Mouse (Mus musculus) forebrain, embryonic 15.5 days (tissue): ENCODE data around the gene Defb45. TPM values are rescaled to one million over a fixed set of nuclear protein-coding genes. Genes with fewer than 3 reads are reported as not detected.
A peak's percentile ranks its signal among the peaks of the same experiment; 100 is the strongest.

Experiments used
- ATAC-seq: fragments of 200-750 bp; cut with Nextera tagmentation; replicated peaks from 2 replicates; pipeline ENCODE4 v1.8.0; 2017; ENCODE audit warnings: mild to moderate bottlenecking, moderate TSS enrichment, moderate library complexity
- H3K27ac ChIP-seq: fragments of 300-500 bp; sonication (generic); replicated peaks from 2 replicates; pipeline ENCODE4 v1.5.1; 2015; ENCODE audit warnings: mild to moderate bottlenecking, inconsistent platforms
- H3K27me3 ChIP-seq: fragments of 300-500 bp; sonication (generic); 2 replicates; pipeline ENCODE4 v1.6.1; 2015; ENCODE audit warnings: inconsistent platforms
- H3K36me3 ChIP-seq: fragments of 300-500 bp; sonication (generic); 2 replicates; pipeline ENCODE4 v1.6.1; 2015; ENCODE audit warnings: mild to moderate bottlenecking, inconsistent platforms
- H3K4me1 ChIP-seq: fragments of 300-500 bp; sonication (generic); 2 replicates; pipeline ENCODE4 v1.6.1; 2015; ENCODE audit warnings: inconsistent platforms
- H3K4me2 ChIP-seq: fragments of 300-500 bp; sonication (generic); replicated peaks from 2 replicates; pipeline ENCODE4 v1.6.1; 2015; ENCODE audit warnings: mild to moderate bottlenecking, inconsistent platforms
- H3K4me3 ChIP-seq: fragments of 300-500 bp; sonication (generic); 2 replicates; pipeline ENCODE4 v1.5.1; 2015; ENCODE audit warnings: mild to moderate bottlenecking, inconsistent platforms
- H3K9ac ChIP-seq: fragments of 300-500 bp; sonication (generic); replicated peaks from 2 replicates; pipeline ENCODE4 v1.6.1; 2015; ENCODE audit warnings: mild to moderate bottlenecking, inconsistent platforms
- H3K9me3 ChIP-seq: fragments of 300-500 bp; sonication (generic); 2 replicates; pipeline ENCODE4 v1.6.1; 2016; ENCODE audit warnings: inconsistent platforms
- WGBS: fragments of 180-500 bp; shearing (Covaris S2); methylation state at CpG from one replicate; pipeline ENCODE4 v1.1.7; 2015; ENCODE audit warnings: mixed read lengths; 5-methylcytosine and 5-hydroxymethylcytosine counted together
- polyA plus RNA-seq: library from polyadenylated mRNA; unstranded; fragments of >200 nt; fragmentation: Nextera tagmentation; extraction: Ambion mirVana; gene quantifications from 2 replicates; pipeline ENCODE4 v1.2.1, GENCODE M21; 2015

Defb45 gene
- polyA plus RNA-seq = not detected in 2 replicates

- H3K27me3 ChIP-seq = no peaks in the 10 kb centered on the region
- 66% methylated on average over 7 of the region's 7 CpGs for WGBS
- H3K27ac ChIP-seq = no peak within 1 kb of the TSS
- ATAC-seq = no peak
- no peak within 1 kb of the TSS for H3K4me3 ChIP-seq
- no peak within 1 kb of the TSS for H3K9ac ChIP-seq
- H3K4me2 ChIP-seq = no peak within 1 kb of the TSS
- no peaks in the 10 kb centered on the region for H3K4me1 ChIP-seq
- no peaks in the 10 kb centered on the region for H3K9me3 ChIP-seq
- H3K36me3 ChIP-seq = no peaks in the 10 kb centered on the region
Measured at GRCm38 (mm10) chr2:152599299-152599698, at the start of gene Defb45. TSS of gene Defb45 (minus strand) at chr2:152599399.

DNA sequence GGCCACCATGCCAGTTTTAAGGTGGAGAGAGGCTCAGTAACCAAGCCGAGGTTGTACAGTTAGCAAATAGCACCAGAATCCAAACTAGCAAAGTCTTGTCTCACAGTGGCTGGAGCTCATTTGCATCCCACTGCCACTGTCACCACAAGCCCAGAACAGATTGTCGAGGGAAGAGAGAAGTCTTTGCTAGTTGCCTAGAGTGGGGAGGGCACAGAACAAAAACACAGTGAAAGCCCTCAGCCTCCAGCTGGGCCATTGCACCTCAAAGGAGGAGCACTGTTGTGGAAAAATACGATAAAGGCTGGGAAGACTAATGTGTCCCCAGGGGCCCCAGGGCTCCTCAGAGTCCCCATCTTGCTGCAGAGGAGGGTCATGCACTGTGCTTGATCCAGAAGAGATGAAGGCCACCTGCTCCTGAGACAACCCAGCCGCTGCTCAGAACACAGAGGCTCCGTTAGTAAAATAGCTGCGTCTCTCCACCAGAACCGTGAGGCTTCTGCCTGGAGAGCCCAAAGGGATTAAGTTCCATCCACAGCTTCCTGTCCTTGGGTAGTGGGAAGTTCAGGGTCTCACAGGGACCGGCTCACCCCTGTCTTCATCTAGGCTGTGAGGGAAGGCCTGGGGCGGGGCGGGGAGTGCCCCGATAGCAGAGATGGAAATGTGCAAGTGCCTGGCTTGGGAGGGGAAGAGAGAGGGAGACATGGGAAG is 40.4 kb upstream of the Defb45 start:
- Histone ChIP-seq H3K36me3 (no peaks in the 10 kb centered on the region), H3K4me1 (peaks cover 4% of the 10 kb centered on the region; the same call in 1 of the 2 replicates), H3K27ac (no peak overlapping the region), H3K9ac (no peak overlapping the region), H3K27me3 (no peaks in the 10 kb centered on the region), H3K4me2 (no peak overlapping the region), H3K9me3 (no peaks in the 10 kb centered on the region), H3K4me3 (no peak overlapping the region)
- no peak for ATAC-seq
- WGBS = 18% methylated on average over 11 of the region's 11 CpGs

- 65% methylated on average over 6 of the region's 6 CpGs for WGBS
Measured at GRCm38 (mm10) chr2:152638865-152639264, 39.7 kb upstream of the Defb45 start.

DNA sequence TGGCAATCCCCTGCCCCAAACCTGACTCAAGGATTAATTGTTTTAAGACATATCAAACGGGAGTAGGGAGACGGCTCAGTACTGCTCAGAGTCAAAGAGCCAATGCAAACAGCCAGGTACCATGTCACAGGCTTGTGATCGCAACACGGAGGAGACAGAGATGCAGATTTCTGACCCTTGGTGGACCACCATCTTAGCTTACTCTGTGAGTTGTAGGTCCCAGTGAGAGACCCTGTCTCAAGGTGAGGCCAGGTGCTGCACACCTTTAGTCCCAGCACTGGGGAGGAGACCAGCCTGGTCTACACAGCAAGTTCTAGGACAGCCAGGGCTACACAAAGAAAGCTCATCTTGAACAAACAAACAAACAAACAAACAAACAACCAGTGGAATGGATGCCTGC is 38.2 kb upstream of the Defb45 start:
- H3K27me3 ChIP-seq = no peaks in the 10 kb centered on the region
- no peak overlapping the region for H3K4me3 ChIP-seq
- no peaks in the 10 kb centered on the region for H3K36me3 ChIP-seq
- ATAC-seq = no peak
- H3K9me3 ChIP-seq = no peaks in the 10 kb centered on the region
- no peak overlapping the region for H3K27ac ChIP-seq
- no peak overlapping the region for H3K4me2 ChIP-seq
- H3K4me1 ChIP-seq = peaks cover 4% of the 10 kb centered on the region; the same call in 1 of the 2 replicates
- WGBS = 97% methylated on average over 4 of the region's 4 CpGs
- H3K9ac ChIP-seq = no peak overlapping the region

More at GRCm38 (mm10) chr2:152638865-152639264, 39.7 kb upstream of the Defb45 start:
- H3K4me2 ChIP-seq = no peak overlapping the region
- H3K27me3 ChIP-seq = no peaks in the 10 kb centered on the region
- H3K9me3 ChIP-seq = no peaks in the 10 kb centered on the region
- peaks cover 4% of the 10 kb centered on the region; the same call in 1 of the 2 replicates for H3K4me1 ChIP-seq
- H3K9ac ChIP-seq = no peak overlapping the region
- no peak overlapping the region for H3K4me3 ChIP-seq
- H3K36me3 ChIP-seq = no peaks in the 10 kb centered on the region
- ATAC-seq = no peak
- H3K27ac ChIP-seq = no peak overlapping the region

GRCm38 (mm10) chr2:152637006-152637322 is 37.8 kb upstream of the Defb45 start:
- no peaks in the 10 kb centered on the region for H3K27me3 ChIP-seq

DNA sequence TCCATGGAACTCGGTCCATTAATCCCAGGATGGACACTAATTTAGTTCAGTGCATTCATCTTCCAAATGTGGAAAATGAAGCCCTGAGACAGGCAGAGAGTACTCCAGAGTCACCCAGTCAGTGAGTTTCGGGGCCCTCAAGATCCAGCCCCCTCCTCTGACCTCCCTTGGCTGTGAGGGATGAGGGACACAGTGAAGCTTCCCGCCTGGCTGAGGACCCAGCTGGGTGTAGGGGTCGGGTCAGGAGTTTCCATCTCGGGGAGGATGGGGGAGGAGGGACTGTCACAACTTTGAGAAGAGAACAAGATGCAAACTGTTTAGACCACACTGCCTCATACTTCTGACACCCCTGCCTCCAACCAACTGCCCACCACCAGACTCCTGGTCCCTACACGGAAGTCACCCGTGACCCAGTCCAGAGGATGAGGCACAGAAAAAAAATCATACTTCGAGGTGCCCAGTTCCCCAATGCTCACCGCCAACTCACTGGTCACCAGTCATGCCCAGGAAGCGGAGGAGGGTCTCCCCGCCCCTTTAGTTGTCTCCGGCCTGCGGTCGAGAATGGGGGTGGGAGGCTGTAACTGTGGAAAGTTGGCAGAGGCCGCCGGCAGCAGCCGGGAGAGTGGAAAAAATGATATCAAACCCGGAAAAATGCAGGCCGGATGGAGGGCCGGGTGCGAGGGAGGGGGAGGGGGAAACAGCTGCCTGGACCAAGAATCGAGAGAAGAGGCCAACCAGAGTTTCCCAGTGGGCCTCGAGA is 37.2 kb upstream of the Defb45 start:
- H3K27me3 ChIP-seq = no peaks in the 10 kb centered on the region
- H3K36me3 ChIP-seq = no peaks in the 10 kb centered on the region
- no peaks in the 10 kb centered on the region for H3K9me3 ChIP-seq
- H3K4me1 ChIP-seq = peaks cover 4% of the 10 kb centered on the region; the same call in 1 of the 2 replicates
- whole genome bisulfite sequencing = 80% methylated on average over 23 of the region's 23 CpGs
- H3K4me2 ChIP-seq = no peak overlapping the region
- no peak overlapping the region for H3K9ac ChIP-seq
- no peak overlapping the region for H3K4me3 ChIP-seq
- no peak overlapping the region for H3K27ac ChIP-seq
- no peak for ATAC-seq

More at GRCm38 (mm10) chr2:152637006-152637322, 37.8 kb upstream of the Defb45 start:
- ATAC-seq = no peak
- H3K4me2 ChIP-seq = no peak overlapping the region
- H3K4me1 ChIP-seq = peaks cover 4% of the 10 kb centered on the region; the same call in 1 of the 2 replicates
- H3K27ac ChIP-seq = no peak overlapping the region
- H3K36me3 ChIP-seq = no peaks in the 10 kb centered on the region
- WGBS = 88% methylated on average over 6 of the region's 6 CpGs
- H3K4me3 ChIP-seq = no peak overlapping the region
- no peak overlapping the region for H3K9ac ChIP-seq
- H3K9me3 ChIP-seq = no peaks in the 10 kb centered on the region

DNA sequence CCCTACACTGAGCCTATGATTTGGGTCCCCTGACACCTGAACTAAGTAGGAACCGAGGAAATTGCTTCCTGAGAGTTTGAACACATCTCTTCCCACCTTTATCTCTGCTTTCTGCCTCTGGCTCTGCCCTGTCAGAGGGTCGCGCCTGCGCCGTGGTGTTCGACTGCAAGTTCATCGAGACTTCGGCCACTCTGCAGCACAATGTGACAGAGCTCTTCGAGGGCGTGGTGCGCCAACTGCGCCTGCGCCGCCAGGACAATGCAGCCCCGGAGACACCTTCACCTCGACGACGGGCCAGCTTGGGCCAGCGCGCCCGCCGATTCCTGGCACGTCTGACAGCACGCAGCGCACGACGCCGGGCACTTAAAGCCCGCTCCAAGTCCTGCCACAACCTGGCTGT is 35.1 kb upstream of the Defb45 start:
- H3K4me2 ChIP-seq = no peak overlapping the region
- no peak for ATAC-seq
- WGBS = 78% methylated on average over 29 of the region's 29 CpGs
- H3K4me1 ChIP-seq = no peaks in the 10 kb centered on the region
- no peaks in the 10 kb centered on the region for H3K9me3 ChIP-seq
- H3K27ac ChIP-seq = no peak overlapping the region
- no peaks in the 10 kb centered on the region for H3K36me3 ChIP-seq
- H3K4me3 ChIP-seq = no peak overlapping the region
- no peak overlapping the region for H3K9ac ChIP-seq
- H3K27me3 ChIP-seq = no peaks in the 10 kb centered on the region

DNA sequence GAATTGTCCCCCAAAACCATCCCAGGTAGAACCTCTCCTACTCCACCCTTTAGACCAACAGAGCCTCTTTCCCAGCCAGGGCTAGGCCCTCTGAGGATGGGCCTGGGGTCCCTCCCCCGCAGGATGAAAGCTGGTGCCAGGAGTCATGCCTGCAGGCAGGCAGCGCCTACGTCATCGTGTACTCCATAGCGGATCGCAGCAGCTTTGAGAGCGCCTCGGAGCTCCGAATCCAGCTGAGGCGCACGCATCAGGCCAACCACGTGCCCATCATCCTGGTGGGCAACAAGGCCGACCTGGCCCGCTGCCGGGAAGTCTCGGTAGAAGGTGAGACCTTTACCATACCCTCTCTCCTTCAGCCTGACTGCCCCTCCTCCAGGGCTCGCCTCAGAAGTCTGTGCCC is 34.1 kb upstream of the Defb45 start:
- Histone ChIP-seq H3K27ac (no peak overlapping the region), H3K4me3 (peak overlapping the region; percentile 7; the same call in 1 of the 2 replicates), H3K36me3 (no peaks in the 10 kb centered on the region), H3K4me1 (no peaks in the 10 kb centered on the region), H3K9ac (no peak overlapping the region), H3K4me2 (peak overlapping the region; percentile 33), H3K9me3 (no peaks in the 10 kb centered on the region), H3K27me3 (peaks cover 8% of the 10 kb centered on the region; the same call in 1 of the 2 replicates)
- ATAC-seq = no peak
- 48% methylated on average over 17 of the region's 17 CpGs for WGBS

DNA sequence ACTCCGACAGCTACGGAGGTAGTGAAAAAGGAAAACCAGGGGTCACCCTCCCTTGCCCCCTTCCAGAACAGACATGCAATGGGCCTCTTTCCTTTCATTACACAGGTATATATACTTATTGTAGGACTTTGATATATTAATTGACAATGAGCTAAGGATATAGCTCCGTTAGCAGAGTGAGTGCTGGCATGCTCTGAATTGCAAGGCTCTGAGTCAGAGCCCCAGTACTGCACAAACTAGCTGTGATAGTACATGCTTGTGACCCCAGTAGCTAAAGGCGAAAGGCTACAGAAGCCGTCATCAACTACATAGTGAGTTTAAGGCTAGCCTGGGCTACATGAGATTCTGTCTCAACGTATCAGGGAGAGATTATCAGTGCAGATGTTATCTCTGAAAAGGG is 30.7 kb upstream of the Defb45 start:
- ATAC-seq = no peak
- H3K9ac ChIP-seq = no peak overlapping the region
- no peaks in the 10 kb centered on the region for H3K36me3 ChIP-seq
- H3K4me1 ChIP-seq = peaks cover 12% of the 10 kb centered on the region
- no peak overlapping the region for H3K4me3 ChIP-seq
- no peaks in the 10 kb centered on the region for H3K9me3 ChIP-seq
- H3K4me2 ChIP-seq = no peak overlapping the region
- no peak overlapping the region for H3K27ac ChIP-seq
- WGBS = 89% methylated on average over 6 of the region's 6 CpGs
- H3K27me3 ChIP-seq = peaks cover 38% of the 10 kb centered on the region

GRCm38 (mm10) chr2:152629239-152629638 is 30.0 kb upstream of the Defb45 start:
- Histone ChIP-seq H3K36me3 (no peaks in the 10 kb centered on the region), H3K4me3 (no peak overlapping the region), H3K27me3 (peaks cover 38% of the 10 kb centered on the region), H3K9me3 (no peaks in the 10 kb centered on the region), H3K9ac (no peak overlapping the region), H3K4me1 (peaks cover 12% of the 10 kb centered on the region), H3K4me2 (no peak overlapping the region), H3K27ac (no peak overlapping the region)
- no peak for ATAC-seq
- WGBS = 67% methylated on average over 3 of the region's 3 CpGs

GRCm38 (mm10) chr2:152628066-152628465 is 28.9 kb upstream of the Defb45 start:
- Histone ChIP-seq H3K9me3 (no peaks in the 10 kb centered on the region), H3K27me3 (peaks cover 38% of the 10 kb centered on the region), H3K4me3 (no peak overlapping the region), H3K36me3 (no peaks in the 10 kb centered on the region), H3K4me2 (no peak overlapping the region), H3K9ac (no peak overlapping the region), H3K4me1 (peaks cover 12% of the 10 kb centered on the region), H3K27ac (no peak overlapping the region)
- 41% methylated on average over 17 of the region's 17 CpGs for WGBS
- no peak for ATAC-seq

DNA sequence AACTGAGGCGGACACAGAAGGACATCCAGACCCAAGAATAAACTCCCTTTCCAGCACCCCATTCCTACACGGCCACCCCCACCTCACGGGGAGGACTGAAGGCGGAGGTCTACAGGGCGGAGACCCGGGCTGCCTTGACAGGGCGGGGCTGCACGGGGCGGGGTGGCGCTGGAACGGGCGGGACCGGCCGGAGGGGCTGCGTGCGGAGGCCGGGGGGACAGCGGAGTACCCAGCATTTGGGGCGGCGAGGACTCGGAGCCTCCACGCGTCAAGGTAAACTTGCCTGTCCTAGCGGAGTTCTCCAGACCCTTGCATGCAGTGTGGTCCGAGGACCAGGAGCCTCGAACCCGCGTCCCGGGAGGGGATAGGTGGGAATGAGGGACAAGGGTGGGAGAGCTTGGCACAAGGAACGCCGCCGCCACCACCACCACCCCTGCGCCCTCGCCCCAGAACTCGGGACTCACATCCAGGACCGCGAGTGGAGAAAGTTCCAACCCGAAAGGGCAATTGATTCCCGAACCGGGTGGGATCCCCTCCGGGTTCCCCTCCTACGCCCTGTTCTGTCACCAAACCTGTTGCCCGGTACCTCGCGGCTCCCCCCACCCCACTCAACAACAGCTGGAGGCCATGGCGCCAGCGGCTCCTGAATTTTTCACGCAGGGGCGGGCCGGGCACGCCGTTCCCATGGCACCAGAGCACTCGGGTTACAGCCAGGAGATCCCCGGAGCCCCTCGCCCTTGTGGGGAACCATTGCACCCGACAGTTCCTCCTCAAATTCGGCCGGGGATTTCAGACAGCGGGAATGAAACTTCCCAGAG is 27.8 kb upstream of the Defb45 start, which contains the start of gene Rem1:
Rem1 (plus strand) TSS at position 178 of the 818 bp plus-strand sequence.
- peak within 1 kb of the TSS; percentile 47 for H3K4me2 ChIP-seq
- 1% methylated on average over 59 of the region's 59 CpGs for WGBS
- ATAC-seq = no peak
- H3K4me3 ChIP-seq = peak within 1 kb of the TSS; percentile 32
- H3K27me3 ChIP-seq = peaks cover 38% of the 10 kb centered on the region
- H3K9me3 ChIP-seq = no peaks in the 10 kb centered on the region
- H3K9ac ChIP-seq = no peak within 1 kb of the TSS; the same call in 1 of the 2 replicates
- H3K36me3 ChIP-seq = no peaks in the 10 kb centered on the region
- H3K4me1 ChIP-seq = peaks cover 12% of the 10 kb centered on the region
- H3K27ac ChIP-seq = no peak within 1 kb of the TSS
